Mouse (Mus musculus): Measurements from ENCODE around the gene Cdk14.
"Not testable (repeated sequence)": the region's sequence is repeated elsewhere in the genome, so short reads cannot be mapped to it uniquely, and the experiment has no call there.

The Cdk14 gene

GRCm38 (mm10) chr5:4991023-4991422, 429.1 kb downstream of the Cdk14 start:
- no peak for DNase-seq (ENCODE audit: low spot score)

GRCm38 (mm10) chr5:4990237-4990636, 429.9 kb downstream of the Cdk14 start:
- DNase-seq (ENCODE audit: low spot score): no peak

- DNase-seq (ENCODE audit: low spot score): no peak
Observed at GRCm38 (mm10) chr5:4986181-4986580, 433.9 kb downstream of the Cdk14 start.

GRCm38 (mm10) chr5:4979551-4979950, 440.6 kb downstream of the Cdk14 start:
- DNase-seq (ENCODE audit: low spot score): no peak

GRCm38 (mm10) chr5:4973408-4973807, 446.7 kb downstream of the Cdk14 start:
- no peak for DNase-seq (ENCODE audit: low spot score)

- peak; percentile 33 for DNase-seq (ENCODE audit: low spot score)
Observed at GRCm38 (mm10) chr5:4962063-4962610, 458.0 kb downstream of the Cdk14 start.

GRCm38 (mm10) chr5:4961636-4962035, 458.5 kb downstream of the Cdk14 start:
- DNase-seq (ENCODE audit: low spot score): no peak

- no peak for DNase-seq (ENCODE audit: low spot score)
Observed at GRCm38 (mm10) chr5:4959446-4959845, 460.7 kb downstream of the Cdk14 start.

- no peak for DNase-seq (ENCODE audit: low spot score)
Observed at GRCm38 (mm10) chr5:4955993-4956392, 464.1 kb downstream of the Cdk14 start.

- no peak for DNase-seq (ENCODE audit: low spot score)
Observed at GRCm38 (mm10) chr5:4955392-4955791, 464.7 kb downstream of the Cdk14 start.

- DNase-seq (ENCODE audit: low spot score): no peak
Observed at GRCm38 (mm10) chr5:4949433-4949832, 470.7 kb downstream of the Cdk14 start.

GRCm38 (mm10) chr5:4948090-4948954, 471.8 kb downstream of the Cdk14 start:
- no peak for DNase-seq (ENCODE audit: low spot score)

- DNase-seq (ENCODE audit: low spot score): no peak
Observed at GRCm38 (mm10) chr5:4935131-4935530, 485.0 kb downstream of the Cdk14 start.

GRCm38 (mm10) chr5:4934491-4934890, 485.6 kb downstream of the Cdk14 start:
- DNase-seq (ENCODE audit: low spot score): no peak

- DNase-seq (ENCODE audit: low spot score): no peak
Observed at GRCm38 (mm10) chr5:4931539-4932143, 488.5 kb downstream of the Cdk14 start.

GRCm38 (mm10) chr5:4929628-4930027, 490.5 kb downstream of the Cdk14 start:
- DNase-seq (ENCODE audit: low spot score): no peak

- DNase-seq (ENCODE audit: low spot score): no peak
Observed at GRCm38 (mm10) chr5:4924866-4925265, 495.2 kb downstream of the Cdk14 start.

GRCm38 (mm10) chr5:4918376-4918775, 501.7 kb downstream of the Cdk14 start:
- DNase-seq (ENCODE audit: low spot score): peak; percentile 26

- no peak for DNase-seq (ENCODE audit: low spot score)
Observed at GRCm38 (mm10) chr5:4917743-4918142, 502.4 kb downstream of the Cdk14 start.

GRCm38 (mm10) chr5:4917274-4917673, 502.8 kb downstream of the Cdk14 start:
- DNase-seq (ENCODE audit: low spot score): no peak

- no peak for DNase-seq (ENCODE audit: low spot score)
Observed at GRCm38 (mm10) chr5:4916390-4917273, 503.5 kb downstream of the Cdk14 start.

- not testable (repeated sequence) for DNase-seq (ENCODE audit: low spot score)
Observed at GRCm38 (mm10) chr5:4904911-4905310, 515.2 kb downstream of the Cdk14 start.
